Mouse (Mus musculus) erythroblast, embryonic 14.5 days (primary cell): ENCODE measurements around the gene Sh3d19.

Source experiments
- GATA1 ChIP-seq: IDR thresholded peaks from 2 replicates; pipeline ENCODE4 v1.6.1; 2012; ENCODE audit warnings: low read length, inconsistent platforms, mixed read lengths
- TAL1 ChIP-seq: IDR thresholded peaks from 3 replicates; pipeline ENCODE4 v1.6.1; 2012; ENCODE audit warnings: low read length, inconsistent platforms, mixed read lengths

GRCm38 (mm10) chr3:86072889-86073288 is 102.0 kb downstream of the Sh3d19 start:
- TF ChIP-seq GATA1 (no peak), TAL1 (no peak)
